Mouse (Mus musculus) forelimb bud, embryonic 11.5 days (tissue): ENCODE data around the gene St6gal1.

Experiments used
- DNase-seq: peaks from one replicate; pipeline ENCODE4 v3.0.0-alpha.2; 2012; ENCODE audit warnings: low read depth, low spot score

Gene St6gal1

DNA sequence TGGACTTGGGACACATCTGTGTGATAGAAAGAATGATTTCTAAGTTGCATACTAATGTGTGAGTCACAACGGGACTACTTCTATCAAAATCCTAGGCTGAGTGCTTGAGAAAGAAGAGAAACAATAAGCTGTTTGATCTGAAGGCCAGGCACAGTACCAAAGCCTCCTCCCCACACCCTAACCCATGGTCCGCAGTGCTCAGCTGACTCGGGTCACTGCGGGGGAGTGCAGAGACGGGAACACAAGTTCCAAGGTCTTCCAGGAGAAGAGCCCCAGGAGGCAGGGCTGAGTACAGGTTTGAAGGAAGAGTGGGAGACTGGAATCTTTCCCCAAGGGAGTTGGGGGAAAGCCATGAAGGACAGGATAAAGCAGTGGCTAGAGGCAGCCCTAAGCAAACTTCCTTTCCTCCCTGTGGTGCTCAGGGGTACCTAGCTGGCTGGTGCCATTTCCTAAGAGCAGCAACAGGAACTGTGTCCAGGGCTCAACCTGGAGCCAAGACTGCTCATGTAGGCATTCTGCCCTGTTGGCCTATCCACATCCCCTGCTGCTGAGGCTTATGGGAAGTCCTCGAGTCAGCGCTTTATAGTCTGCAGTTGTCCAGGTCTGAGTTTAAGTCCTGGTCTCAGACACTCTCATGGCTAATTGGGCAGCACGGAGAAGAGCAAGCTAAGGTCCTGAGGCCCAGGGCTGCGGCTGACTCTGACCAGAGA lies 48.1 kb downstream of the St6gal1 start:
- DNase-seq, result no peak

DNA sequence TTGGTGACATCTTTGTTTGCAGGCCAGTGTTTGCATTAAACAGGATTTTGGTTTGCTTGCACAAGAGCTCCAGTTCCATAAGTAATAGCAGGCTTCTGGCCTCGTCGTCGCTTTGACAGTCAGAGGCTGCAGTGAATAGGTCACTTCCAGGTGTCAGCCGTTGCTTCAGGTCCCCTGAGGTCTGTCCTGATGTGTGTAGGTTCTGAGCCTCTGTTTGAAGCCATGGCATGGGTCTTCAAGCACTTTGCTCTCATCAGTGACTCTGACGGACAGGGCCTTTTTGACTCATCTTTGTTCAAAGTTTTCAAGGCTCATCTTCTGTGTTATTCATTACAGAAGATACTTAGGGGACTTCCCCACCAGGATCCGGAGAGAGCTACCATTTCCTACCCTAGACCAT lies 49.5 kb downstream of the St6gal1 start:
- DNase-seq, result no peak

GRCm38 (mm10) chr16:23274606-23275310 lies 50.2 kb downstream of the St6gal1 start:
- no peak for DNase-seq

- DNase-seq, result no peak
These were observed 51.1 kb downstream of the St6gal1 start for GRCm38 (mm10) chr16:23275661-23276060.

- no peak for DNase-seq
These were observed 55.6 kb downstream of the St6gal1 start for GRCm38 (mm10) chr16:23279879-23280741.

DNA sequence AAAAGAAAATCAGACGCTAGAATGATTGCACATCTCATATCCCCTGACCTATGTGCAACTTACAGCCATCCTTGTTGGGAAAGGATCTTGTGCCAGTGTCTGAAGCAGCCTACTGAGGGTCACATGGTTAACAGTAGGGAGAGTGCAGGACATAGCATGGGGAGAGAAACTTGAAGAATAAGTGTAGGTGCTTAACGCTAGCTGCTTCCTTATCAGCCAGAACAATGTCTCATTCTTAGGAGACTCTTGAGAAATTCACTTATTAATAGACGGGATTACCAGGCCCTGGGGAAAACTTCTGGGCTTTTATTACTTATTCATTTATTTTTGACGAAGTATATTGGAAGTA lies 56.2 kb downstream of the St6gal1 start:
- no peak for DNase-seq

- DNase-seq, result no peak
These were observed 57.7 kb downstream of the St6gal1 start for GRCm38 (mm10) chr16:23282241-23282640.

DNA sequence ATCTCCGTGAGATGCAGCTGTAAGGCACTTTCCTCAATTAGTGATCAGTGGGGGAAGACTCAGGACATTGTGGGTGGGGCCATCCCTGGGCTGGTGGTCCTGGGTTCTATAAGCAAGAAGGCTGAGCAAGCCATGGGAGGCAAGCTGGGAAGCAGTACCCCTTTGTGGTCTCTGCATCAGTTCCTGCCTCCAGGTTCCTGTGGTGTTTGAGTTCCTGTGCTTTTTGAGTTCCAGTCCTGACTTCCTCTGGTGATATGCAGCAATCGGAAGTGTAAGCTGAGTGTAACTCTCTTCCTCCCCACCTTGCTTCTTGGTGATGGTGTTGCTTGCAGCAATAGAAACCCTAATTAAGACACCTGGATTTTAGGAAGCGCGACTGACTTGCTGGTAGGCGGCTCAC lies 58.4 kb downstream of the St6gal1 start:
- DNase-seq, result no peak

DNA sequence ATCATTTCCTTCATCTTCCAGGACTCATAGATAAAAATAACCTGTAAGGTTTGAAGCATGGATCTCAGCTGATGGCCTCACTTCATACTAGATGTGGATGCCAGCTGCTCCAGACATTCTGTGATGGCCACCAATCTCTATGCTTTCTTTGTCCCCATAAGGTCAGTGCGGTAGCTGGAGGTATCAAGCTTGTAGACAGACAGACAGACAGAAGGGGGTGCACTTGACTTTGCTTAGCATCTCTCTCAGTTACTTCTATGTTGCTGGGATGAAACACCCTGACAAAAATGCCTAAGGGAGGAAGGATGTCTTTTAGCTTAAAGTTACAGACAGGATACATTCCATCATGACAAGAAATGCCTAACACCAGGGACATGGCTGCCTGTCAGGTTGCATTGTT lies 59.1 kb downstream of the St6gal1 start:
- no peak for DNase-seq

DNA sequence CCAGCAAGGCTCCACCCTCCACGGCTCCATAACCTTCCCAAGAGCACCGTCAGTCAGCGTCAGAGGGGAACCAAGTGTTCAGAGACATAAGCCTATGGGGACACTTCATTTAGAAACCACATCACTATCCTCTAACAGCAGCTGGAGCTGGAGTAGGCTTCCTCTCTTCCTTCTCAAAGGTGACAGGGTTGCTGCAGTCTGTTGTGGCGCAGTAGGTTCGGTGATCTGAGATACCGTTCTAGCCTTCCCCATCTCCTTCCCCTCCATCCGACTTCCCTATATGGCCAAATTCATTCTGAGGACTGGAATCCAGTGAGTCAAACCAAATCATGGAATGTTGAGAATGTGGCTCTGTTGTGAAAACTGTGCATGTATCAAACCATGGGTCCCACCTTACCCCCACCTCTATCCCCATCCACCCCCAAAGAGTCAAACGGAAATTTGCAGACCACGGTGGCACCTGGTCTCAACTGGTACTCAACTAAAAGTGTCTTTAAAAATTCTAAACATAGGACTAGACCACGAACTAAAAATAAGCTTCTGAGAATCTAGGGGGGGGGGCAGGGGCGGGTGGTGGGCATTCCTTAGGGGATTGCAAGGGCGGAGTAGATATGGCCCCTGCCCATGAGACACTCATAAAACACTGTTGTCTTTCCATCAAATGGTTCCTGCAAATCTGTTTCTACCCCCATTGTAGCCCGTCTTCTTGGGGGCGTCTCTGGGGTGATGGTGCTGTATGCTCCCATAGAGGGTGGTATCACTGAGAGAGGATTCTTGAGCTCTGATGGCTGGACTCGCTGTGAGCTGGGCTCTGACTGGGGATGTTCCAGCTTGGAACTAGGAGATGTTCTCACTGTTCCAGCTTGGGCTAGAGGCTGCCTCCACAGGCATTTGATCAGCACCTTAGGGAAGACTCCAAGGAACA lies 60.2 kb downstream of the St6gal1 start:
- DNase-seq, result no peak

GRCm38 (mm10) chr16:23286380-23287097 lies 62.0 kb downstream of the St6gal1 start:
- DNase-seq, result no peak

DNA sequence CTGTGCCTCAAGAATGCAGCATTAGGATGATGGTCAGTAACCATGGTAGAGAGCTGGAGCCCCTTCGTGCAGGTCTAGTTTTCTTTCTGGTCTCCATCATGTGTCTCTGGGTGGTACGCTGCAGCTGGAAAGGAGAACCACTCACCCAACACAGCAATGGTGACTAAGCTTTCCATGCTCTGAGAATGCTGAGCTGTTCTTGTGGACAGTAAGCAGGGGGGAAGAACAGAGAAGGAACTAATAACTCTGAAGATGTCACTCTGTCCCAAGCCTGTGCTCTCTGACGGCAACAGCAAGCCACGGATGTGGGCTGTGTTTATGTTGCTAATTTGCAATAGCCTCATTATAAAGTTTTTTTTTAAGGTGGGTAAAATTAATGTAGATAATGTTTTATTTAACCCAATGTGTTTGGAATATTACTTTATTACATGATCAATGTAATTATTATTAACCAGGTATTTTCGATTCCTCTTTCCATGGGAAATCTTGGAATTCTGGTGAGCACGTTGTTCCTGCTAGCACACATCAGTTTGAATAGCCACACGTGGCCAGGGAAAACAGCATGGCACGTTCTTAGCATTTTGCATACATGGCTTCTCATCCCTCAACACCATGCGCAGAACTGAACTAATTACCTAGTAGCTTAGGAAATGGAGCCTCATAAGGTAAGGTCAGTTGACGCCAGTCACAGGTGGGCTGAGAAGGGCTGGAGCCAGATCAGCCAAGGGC lies 62.9 kb downstream of the St6gal1 start:
- DNase-seq, result no peak

DNA sequence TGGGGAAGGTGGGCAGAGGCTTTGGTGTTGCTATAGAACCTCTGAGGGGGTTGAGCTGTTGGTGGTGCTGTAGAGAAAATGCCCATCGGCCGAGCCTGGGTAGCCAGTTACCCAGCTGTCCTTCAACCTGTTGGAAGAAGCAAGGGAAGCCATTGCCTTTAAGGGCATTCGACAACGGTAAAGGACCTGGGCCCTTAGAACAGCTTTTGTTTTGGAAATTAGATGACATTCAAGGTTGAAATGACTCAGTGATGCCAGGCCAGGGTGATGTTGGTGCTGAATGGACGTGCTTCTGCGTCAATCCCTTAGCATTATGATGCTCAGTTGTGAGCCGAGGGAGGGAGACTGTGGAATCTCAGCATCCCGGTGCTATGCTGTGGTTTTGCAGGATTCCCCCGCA lies 63.6 kb downstream of the St6gal1 start:
- no peak for DNase-seq

GRCm38 (mm10) chr16:23289424-23289823 lies 64.9 kb downstream of the St6gal1 start:
- no peak for DNase-seq

DNA sequence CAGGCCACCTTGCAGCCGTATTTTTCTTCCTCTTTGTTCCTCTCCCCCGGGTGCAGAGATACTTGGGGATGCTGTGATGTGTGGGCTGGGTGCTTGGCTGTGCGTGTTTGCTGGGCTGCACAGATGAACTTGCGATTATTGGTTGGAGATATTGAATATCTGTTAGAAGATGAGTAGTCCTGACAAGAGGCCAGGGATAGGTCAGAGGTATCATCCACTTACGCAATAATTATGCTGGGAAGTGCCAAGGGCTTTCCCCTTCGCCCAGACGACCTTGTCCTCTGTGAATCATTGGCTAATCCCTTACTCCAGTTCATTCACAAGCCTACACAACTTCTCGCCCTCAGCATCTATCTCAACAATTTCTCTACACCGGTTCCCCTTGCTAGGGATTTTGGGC lies 65.6 kb downstream of the St6gal1 start:
- no peak for DNase-seq

DNA sequence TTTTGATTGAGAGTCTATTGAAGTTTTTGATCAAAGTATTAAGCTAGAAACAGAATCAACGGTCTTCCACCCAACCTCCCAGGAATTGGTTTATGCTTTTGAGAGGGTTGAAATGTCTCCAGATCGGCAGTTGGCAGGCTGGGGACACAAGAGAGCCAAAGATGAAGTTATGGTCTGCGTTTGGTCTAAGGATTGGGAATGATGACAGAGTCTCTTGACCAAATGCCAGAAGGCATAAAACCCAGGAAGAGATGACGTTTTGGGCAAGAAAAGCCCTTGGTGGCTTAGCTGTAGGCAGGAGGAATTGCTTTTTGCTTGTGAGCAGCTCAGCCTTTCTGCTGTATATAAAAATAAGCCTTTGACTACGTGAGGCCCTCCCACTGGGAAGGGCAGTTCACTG lies 67.0 kb downstream of the St6gal1 start:
- no peak for DNase-seq

GRCm38 (mm10) chr16:23294236-23294635 lies 69.7 kb downstream of the St6gal1 start:
- DNase-seq, result no peak

DNA sequence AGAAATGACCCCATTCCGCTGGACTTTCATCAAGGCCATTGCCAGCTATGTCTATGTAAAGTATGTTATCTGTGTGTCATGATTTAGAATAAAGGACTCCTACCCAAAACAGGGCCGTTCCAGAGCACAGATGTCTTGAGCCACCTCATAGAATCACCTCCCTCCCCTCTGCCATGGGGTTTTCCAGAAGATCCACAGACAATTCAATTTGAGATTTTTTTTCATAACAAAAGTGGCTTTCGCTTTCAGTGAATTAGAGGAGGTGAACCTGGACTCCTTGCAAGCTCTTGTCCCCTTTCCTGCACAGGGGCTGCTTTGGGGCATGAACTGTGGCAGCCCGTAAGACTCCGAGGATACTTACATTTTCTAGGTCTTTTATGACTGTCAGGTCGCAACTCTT lies 70.2 kb downstream of the St6gal1 start:
- no peak for DNase-seq

GRCm38 (mm10) chr16:23295720-23296119 lies 71.2 kb downstream of the St6gal1 start:
- no peak for DNase-seq

DNA sequence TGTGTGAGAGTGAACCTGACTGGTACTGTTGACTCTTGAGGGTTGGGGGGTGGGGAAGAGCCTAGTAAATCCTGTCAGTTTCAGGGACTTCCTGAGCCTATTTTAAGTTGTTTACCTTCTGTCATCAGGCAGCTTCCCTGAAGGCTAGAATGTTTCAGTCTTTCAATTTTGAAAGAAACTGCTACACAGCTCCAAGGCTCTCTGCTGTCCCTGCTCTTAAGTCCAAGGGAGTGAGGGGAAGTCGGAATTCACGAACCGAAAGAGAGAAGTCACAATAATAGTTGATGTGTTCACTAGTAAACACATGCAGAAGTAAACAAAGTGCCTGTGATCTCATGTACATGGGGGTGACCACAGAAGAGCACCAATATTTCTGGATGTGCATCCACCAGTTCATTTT lies 72.2 kb downstream of the St6gal1 start:
- DNase-seq, result no peak
